Mouse (Mus musculus): ENCODE measurements around the gene Klhl32.

DNA sequence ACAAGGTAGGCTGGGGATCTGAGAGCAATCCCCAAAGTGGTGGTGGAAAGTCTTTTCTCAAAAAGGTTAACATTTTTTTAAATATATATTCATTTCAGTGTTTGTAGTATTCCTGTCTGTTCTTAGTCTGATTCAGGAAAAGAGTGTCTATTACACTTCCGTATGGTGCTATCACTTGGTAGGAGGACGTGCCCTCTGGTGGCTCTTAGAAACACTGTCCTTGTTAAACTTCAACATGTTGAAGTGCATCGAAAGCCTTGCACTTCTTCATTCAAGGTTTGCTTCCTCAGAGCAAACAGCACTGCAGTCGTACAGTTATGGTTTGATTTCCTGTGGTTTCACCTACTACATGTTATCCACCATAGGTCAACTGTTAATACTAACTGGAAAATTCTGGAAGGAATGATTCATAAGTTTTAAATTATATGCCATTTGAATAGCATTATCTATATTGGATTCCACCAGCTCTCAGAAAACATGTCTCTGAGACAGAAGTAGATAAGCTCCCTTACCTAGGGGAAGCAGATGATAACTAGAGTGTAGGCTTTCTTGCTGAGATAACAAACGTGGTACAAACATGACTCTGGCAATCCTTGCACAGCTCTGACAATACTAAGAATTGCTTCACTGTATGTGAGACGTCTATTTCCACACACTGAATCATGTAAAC is 253.8 kb downstream of the Klhl32 start:
- TF ChIP-seq POLR2A (IDR thresholded peaks at IDR 0.05; ENCODE audit: low read depth, low read length) (no peak), CTCF (IDR thresholded peaks at IDR 0.05; ENCODE audit: extremely low read depth, insufficient read depth, insufficient read length, insufficient replicate concordance) (no peak)

All from spleen, adult 2 months (tissue).